Mouse (Mus musculus) kidney, adult 2 months (tissue): ENCODE data around the gene Olfr99.

ENCODE experiments used
- CTCF ChIP-seq: fragments of 200-500 bp; conservative IDR thresholded peaks from 2 replicates; pipeline ENCODE4 v1.5.1; 2011; ENCODE audit warnings: low read depth, mild to moderate bottlenecking, control low read depth, low read length, moderate library complexity, mixed read lengths; ENCODE audit not compliant: insufficient read depth, insufficient read length
- POLR2A ChIP-seq: fragments of 200-500 bp; IDR thresholded peaks from one replicate; pipeline ENCODE4 v1.6.1; 2011; ENCODE audit warnings: low read depth, low read length, control low read depth

GRCm38 (mm10) chr17:37316954-37317353, 33.7 kb upstream of the Olfr99 start, which contains the start of gene Olfr102:
- TF ChIP-seq POLR2A (no peak), CTCF (no peak)
